Mouse (Mus musculus) spleen, adult 12 weeks (tissue): ENCODE results near the gene Klf1.
A peak's percentile ranks its signal among the peaks of the same experiment; 100 is the strongest.
"Not testable (repeated sequence)": the region's sequence is repeated elsewhere in the genome, so short reads cannot be mapped to it uniquely, and the experiment has no call there.

Source experiments
- DNase-seq: peaks from one replicate; pipeline ENCODE4 v3.0.0; 2022; ENCODE audit warnings: low spot score

Gene Klf1

DNA sequence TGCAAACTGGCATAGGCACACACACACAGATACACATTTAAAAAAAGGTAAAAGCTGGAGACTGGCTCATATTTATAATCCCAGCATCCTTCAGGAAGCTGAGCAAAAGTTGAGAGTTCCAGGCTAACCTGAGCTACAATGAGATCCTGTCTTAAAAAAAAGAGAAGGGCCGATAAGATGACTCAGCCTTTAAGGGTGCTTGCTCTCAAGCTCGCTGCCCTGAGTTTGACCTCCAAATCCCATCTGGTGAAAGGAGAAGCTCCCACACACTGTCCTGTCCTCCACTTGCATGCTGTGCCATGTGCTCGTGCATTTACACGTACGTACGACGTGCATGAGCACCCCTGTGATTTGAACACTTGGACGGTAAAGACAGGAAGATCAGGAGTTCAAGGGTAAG is 5.8 kb downstream of the Klf1 start:
- DNase-seq, result no peak

DNA sequence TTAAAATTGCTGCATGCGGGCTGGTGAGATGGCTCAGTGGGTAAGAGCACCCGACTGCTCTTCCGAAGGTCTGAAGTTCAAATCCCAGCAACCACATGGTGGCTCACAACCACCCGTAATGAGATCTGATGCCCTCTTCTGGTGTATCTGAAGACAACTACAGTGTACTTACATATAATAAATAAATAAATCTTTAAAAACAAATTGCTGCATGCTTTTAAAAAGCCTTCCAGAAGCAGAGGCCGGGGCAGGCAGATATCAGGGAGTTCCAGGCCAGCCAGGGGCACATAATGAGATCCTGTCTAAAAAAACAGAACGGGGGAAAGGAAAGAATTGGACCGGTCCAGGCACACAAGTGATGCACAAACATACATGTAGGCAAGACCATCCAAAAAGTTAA is 6.3 kb downstream of the Klf1 start:
- DNase-seq, result not testable (repeated sequence)

DNA sequence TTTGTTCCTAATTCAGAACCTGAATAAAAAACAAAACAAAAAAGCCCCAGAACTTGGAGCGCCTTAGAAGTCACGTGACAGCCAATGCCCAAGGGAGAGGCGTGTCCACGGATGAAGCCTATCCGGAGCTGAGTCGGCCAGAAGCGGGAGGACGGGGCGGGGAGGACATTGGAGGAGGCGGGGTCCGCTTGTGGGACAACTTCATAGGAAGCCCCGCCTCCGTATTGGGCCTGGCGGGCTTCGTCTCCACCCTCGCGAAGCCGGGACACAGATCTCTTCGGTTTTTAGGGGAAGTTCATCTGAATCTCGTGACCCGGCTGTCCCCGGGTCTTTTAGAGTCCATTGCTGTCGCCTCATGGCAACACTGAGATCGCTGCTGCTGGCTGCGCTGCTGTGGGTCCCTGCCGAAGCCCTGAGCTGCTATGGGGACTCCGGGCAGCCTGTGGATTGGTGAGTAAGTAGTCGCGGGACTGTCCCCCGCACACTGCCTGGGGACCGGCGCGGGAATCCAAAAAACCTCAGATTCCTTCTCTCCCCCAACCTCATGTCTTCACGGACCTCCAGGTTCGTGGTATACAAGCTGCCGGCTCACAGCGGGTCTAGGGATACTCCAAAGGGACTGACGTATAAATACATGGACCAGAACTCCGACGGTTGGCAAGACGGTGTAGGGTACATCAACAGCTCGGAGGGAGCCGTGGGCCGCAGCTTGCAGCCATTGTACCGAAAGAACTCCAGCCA is 6.9 kb downstream of the Klf1 start, which contains the start of gene Dnase2a:
TSS of gene Dnase2a (plus strand) at position 140 of the 741 bp plus-strand sequence.
- peak; percentile 94 for DNase-seq

DNA sequence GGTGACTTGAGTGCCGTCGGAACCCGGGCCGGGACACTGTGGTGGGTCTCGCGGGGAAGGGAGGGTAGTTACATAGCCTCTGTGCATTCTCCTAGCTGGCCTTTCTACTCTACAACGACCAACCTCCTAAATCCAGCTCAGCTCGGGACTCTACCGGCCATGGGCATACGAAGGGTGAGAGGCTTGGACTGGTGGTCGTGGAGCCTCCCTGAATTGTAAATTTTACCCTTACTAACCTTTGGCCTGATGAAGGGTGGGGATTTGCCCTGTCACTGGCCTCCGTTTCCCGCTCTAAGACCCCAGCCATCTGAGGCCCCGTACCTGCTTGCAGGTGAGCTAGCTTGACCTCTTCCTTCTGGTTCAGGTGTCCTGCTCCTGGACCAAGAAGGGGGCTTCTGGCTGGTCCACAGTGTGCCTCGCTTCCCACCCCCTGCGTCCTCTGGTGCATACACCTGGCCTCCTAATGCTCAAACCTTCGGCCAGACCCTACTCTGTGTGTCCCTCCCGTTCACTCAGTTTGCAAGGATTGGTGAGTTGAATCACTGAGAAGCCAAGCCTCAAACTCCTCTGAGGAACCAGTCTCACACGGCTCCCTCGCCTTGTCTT is 7.5 kb downstream of the Klf1 start:
- no peak for DNase-seq

DNA sequence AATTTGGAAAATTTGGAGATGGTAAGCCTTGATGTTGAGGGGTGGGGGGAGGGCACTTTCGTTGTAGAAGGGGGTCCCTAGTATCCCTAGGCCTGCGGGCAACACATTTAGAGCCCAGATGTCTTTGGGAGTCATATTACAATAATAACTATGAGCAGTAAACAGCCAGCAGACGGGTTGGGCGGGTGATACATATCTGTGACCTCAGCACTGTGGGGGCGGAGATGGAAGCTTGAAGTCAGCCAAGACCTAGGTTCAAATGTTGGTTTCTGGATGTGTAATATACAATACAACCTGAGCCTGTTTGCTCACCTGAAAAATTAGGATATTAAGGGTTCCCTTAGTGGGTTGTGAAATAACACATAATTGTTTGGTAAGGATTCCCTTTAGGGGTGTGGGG is 8.2 kb downstream of the Klf1 start:
- DNase-seq, result peak; percentile 33

DNA sequence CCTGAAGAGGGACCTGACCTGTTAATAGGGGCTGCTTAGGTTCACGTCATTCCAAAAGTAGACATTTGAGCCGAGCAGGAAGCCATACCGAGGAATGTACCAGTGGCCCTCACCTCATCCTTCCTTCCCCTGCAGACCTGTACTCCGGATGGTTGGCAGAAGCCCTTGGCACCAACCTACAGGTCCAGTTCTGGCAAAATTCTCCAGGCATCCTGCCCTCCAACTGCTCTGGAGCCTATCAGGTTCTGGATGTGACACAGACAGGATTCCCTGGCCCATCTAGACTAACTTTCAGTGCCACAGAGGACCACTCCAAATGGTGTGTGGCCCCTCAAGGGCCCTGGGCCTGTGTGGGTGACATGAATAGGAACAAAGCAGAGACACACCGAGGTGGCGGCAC is 8.8 kb downstream of the Klf1 start:
- DNase-seq, result no peak

DNA sequence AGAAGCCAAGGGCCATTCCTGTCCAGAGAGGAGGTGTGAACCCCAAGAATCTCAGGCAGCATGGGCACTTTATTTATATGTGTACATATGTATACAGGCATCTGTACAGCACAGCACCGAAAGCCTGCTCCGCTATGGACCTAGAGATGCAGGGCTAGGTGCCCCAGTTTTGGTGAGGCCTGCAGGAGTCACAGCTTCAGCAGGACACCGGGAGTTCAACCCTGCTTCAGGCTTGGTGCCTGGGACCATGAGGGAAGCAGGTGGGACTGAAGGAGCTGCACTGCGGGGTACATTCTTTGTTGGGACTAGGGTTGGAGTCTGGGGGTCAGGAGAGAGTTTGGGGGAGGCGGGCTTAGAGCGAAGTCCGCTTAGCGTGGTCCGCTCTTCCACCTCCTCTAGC is 10.1 kb downstream of the Klf1 start:
- DNase-seq, result no peak

DNA sequence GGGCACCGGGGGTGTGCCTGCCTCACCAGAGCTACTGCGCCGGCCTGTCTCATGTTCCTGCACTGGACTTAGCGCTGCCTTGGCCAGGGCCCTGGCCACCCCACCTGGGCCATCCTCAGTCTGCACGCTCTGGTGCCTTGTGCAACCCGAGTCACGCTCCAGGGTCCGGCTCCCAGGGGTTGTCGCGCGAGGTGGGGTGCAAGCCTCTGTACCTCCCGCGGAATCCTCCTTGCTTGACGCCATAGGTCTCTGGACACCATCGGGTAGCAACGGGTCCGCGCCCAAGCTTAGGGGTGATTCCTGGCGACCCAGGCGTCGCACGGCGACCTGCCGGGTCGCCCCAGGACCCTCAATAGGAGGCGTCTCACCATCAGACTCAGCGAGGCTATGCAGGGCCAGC is 10.7 kb downstream of the Klf1 start:
- DNase-seq, result no peak

DNA sequence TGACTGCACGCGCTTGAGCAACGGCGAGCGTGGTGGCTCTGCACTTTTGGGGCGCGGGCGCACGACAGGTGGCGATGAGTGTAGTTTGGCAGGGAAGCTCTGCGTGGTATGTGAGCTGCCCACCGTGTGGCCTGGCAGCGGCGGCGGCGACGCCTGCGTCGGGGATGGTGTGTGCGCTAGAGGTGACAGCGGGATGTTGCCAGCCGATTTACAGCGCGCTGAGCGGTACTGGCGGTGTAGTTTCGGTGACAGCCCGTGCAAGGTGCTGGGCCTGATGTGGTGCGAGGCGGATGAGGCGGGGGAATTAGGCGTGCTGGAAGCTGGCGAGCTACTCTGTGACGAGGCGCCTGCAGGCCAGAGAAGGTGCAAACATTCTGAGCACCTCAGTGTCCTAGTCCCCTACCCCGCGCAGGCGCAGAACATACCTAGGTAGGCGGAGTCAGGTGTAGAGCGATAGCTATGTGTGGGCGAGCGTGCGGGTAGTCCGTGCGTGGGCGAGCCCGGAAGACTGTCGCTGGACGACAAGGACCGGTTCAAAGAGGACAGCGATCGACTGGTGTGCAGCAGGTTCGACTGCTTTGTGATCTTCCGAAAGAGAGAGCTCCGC is 11.3 kb downstream of the Klf1 start:
- peak; percentile 78 for DNase-seq

DNA sequence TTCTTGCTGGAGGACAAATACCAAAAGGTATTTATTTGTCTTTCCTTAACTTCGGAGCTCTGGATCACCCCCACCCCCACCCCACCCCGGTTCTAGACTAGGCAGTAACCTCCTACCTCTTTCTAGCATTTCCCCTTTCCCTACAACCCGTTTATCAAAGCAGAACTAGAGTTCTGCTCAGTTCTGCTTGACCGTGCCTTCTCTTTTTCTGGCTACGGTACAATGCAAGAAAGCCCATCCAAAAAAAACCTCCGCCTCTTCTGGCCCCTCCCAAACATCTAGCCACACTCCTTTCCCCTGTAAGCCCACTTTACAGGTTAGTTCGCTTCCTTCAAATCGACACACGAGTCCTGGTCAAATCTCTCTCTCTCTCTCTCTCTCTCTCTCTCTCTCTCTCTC is 11.8 kb downstream of the Klf1 start:
- no peak for DNase-seq

DNA sequence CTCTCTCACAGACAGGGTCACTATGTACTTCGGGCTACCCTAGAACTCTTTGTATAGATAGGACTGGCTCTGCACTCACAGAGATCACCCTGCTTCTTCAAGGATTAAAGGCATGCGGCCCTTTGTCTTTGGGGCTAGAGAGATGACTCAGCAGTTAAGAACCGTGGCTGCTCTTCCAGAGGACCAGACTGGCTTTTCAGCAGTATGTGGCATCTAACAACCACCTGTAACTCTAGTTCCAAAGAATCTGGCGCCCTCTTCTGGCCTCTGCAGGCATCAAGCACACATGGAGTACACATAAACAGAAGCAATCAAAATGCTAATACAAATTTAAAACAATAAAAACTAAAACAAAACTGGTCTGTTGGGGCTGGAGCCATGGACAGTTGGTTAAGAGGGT is 12.2 kb downstream of the Klf1 start:
- peak; percentile 65 for DNase-seq

DNA sequence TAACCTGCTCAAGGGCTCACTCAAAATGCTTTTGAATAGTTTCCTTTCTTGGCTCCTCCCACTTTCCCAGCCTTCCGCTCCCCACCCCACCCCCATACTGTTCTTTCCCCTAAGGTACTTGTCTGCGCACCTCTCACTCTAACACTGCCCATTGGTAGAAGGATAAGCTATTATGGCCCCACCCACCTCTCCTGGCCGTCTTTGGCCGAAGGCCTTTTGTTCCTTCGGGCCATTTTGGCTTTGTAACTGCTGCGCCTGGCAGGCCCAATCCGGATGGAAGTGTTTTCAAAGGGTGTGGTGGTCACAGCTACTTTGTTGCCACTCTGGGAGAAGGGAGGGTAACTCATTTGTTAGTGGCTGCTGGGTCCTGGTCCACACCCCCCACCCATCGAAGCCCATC is 13.5 kb downstream of the Klf1 start:
- no peak for DNase-seq

DNA sequence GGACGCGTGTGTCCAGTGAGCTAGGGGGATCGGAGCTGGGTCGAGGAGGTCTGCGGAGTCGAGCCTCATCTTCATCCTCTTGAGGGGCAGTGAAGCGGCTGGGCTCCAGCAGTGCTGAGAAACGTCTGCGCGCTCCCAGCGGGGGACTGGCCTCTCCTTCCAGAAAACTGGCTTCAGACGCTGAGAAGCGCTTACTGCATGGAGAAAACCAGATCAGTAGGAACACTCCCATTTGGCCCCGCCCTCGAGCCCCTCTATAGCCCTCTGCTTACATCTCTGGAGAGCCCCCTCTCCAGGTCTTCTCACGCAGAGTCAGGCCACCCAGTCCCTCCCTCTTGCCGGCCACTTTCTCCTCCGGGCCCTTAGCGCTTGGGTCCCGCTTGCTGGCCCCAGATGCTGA is 16.1 kb downstream of the Klf1 start:
- no peak for DNase-seq

DNA sequence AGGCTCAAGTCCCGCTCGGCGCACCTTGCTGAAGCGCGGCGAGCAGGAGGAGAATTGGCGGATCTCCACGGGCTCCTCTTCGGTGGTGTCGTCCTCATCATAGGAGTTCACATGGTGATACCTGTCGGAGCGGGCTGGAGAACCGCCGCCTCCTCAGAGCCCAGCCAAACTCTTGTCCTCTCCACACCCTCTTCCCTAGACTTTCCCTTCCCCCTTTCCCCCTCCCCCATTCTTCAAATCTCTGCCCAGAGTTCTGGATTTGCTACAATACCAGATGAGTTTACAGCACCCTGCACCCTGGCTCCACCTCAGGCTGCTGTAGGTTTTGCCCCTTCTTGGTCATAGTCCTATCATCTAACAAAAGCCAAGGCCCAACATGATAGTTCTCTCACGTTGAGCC is 16.9 kb downstream of the Klf1 start:
- DNase-seq, result no peak

DNA sequence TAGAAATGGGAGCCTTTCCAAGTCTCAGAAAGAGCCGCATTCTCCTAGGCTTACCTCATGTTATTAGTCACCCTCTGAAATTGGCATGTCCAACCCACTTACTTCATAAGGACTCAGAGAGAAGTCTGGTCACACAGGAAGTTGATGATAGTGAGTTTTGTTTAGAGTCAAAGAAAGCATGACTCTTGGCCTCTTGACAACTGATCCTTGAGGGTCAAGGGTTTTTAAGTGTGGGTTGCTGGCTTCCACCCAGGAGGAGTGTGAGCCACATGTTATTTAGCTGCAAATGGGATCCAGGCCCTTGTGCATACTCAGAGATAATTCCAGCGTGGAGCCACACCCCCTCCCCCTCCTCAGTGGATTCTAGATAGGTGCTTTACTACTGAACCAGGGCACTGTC is 19.9 kb downstream of the Klf1 start:
- no peak for DNase-seq

DNA sequence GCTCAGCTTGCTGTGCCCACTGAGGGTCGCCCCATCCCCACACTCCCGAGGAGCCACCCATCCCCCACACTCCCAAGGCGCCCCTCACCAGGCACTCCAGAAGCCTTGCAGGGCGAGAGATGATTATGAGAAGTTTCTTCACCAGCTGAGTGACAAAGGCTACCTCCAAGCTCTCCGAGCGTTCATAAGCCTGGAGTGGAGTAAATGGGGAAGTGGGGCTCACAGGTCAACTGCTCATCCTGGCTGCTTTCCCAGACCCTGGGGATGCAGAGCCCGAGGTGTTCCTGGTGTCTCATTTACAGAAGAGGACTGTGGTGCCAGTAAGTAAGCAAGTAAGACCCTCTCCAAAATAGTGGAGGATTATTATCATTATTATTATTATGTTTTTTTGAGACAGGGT is 23.8 kb downstream of the Klf1 start:
- DNase-seq, result no peak

DNA sequence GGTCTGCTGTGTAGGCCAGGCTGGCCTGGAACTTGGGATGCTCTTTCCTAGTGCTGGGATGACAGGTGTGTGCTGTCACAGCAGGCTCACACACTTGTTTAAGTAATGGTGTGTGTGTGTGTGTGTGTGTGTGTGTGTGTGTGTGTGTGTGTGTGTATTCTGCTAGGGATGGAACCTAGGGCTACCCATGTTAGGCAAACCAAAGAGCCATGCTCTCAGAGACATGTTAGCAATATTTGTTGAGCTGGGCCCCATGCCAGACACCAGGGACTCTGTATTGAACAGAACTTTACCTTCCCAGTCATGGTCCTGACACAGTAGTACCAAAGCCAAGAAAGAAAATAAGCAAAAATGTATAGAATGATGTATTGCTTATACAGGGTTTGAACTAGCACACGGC is 25.8 kb downstream of the Klf1 start:
- no peak for DNase-seq

DNA sequence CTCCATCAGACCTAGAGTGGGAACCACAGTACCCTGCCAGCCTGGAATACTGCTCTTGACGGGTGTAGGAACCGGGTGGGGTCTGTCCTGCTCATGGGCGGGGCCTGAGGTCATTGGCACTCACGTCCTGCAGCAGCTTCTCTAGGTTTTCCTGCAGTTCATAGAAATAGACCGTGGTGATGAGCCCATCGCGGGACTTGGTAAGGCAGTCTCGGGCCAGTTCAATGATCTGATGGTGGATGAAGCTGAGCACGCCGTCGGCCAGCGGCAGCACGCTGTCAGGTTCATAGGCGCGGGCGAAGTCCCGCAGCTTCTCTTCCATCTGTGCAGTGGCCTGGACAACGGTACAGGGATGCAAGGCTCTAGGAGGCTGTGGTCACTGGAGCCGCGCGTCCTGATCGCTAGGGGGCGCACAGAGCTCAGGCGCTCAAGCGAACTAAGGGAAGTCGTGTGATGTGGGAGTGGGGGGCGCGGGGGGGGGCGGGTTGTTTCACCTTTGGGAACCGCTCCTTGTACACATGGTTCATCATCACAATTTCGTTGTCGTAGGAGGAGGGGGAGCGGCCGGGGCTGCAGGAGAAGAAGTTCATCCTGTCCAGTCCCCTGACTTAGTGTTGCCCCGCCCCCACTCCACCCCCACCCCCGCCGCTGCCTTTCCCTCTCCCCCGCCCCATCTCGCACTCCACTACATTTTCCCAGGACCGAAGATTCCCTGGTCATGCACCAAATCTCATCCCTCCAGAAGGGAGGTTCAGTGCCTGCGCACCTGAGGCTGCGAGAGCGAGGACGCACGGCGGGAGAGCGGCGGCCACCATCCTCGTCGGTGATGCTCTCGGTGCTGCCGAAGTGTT is 27.0 kb downstream of the Klf1 start:
- DNase-seq, result no peak

DNA sequence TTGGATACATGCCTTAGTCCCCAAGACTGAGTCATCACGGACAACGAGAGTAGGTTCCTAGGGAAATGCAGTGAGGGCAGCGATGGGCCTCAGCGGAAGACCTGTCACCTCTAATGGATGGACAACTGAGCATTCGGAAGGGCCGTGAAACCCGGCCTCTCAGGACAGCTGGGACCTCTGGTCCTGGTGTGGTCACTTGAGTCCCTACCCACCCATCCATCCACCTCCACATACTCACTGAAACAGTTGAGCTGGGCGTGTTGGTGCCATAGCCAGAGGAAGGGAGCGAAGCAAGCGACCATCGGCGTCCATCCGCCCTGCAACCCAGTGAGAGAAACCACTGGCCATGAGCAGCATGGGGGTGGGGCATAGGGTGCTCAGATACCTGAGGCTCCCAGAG is 28.9 kb downstream of the Klf1 start:
- no peak for DNase-seq

DNA sequence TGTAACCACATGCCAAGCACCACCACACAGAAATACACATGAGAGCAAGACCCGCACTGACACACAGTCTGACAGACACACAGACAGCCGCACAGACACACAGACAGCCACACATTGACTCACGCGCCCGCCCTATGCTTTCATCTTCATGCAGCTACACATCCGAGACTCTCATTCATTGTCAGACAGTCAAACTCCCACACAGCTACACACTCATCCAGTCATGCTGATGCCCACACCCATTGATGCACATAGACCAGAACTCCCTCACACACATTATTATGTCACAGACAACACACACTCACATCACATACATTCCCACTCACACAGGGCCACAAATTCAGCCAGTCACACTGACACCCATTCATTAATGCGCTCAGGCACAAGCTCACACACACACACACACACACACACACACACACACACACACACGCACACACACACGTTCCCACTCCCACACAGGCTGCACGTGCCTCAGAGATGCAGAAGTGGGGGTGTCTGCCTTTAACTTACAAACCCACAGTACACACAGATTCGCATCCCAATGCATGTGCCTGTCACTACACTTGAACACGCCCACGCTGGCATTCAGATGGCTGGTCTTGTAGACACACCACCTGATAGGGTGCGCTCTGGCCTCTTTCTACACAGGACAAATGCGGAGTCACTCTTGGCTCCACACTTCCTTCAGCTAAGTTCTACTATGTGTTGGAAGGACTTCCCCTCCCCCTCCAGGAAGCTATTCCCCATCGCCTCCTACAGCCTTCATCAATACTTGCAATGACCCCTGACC is 32.2 kb downstream of the Klf1 start:
- no peak for DNase-seq

DNA sequence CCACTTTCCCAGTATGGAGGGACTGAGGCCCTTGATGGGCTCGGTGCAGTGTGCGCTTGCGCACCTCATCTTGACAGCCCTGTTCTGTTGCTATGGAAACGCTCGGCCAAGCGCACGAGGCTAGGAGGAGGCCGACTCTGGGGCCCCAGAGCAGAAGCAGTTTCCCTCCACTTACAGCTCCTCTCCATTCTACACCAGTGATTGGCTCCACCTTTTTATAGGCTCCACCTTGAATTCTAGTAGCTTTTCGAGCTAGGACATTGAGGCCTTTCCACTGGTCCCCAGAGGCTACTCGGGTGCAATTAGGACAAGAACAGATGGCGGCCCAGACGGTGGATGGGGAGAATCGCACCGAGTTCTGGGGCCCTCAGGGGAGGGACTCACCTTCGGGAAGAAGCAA is 33.1 kb downstream of the Klf1 start:
- no peak for DNase-seq

DNA sequence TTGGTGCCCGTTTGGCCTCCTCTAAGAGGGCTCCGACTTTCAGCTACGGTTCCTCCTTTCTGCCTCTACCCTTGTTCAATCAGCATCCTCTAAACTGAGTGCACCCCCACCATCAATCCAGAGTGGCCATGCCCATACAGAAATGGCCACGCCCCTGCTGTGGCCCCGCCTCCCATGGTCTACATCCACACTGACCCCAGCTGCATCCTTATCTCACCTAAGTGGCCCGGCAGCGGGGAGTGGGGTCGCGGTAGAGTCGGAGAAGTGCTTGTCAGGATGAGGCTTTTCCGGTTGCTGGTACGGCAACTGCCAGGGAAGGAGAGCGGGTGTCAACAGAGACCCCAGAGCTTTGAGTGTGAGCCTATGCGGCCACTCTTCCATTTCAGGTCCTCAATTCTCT is 33.8 kb downstream of the Klf1 start:
- DNase-seq, result no peak
